Mouse (Mus musculus): ENCODE data around the gene Laptm5. TPM values are rescaled to one million over a fixed set of nuclear protein-coding genes. Genes with fewer than 3 reads are reported as not detected.

Gene Laptm5
- polyA plus RNA-seq, 1 experiment = 1,910 TPM

- H3K4me3 ChIP-seq (ENCODE audit: insufficient read depth, low read length) = no peak overlapping the region
- H3K27ac ChIP-seq (ENCODE audit: insufficient read depth, low read depth, low read length) = no peak overlapping the region
- no peaks in the 10 kb centered on the region for H3K4me1 ChIP-seq (ENCODE audit: control insufficient read depth, insufficient read depth, low read length)
- TF ChIP-seq POLR2A (IDR thresholded peaks at IDR 0.05; ENCODE audit: borderline replicate concordance, low read depth, low read length) (no peak), CTCF (IDR thresholded peaks at IDR 0.05; ENCODE audit: low read depth, low read length) (no peak)
Observed at GRCm38 (mm10) chr4:130973332-130974263, 60.7 kb downstream of the Laptm5 start.

- no peak for TF ChIP-seq CTCF (IDR thresholded peaks at IDR 0.05; ENCODE audit: low read depth, low read length)
- TF ChIP-seq POLR2A (IDR thresholded peaks at IDR 0.05; ENCODE audit: borderline replicate concordance, low read depth, low read length) = no peak
- H3K4me1 ChIP-seq (ENCODE audit: control insufficient read depth, insufficient read depth, low read length) = no peaks in the 10 kb centered on the region
- H3K4me3 ChIP-seq (ENCODE audit: insufficient read depth, low read length) = no peak overlapping the region
- H3K27ac ChIP-seq (ENCODE audit: insufficient read depth, low read depth, low read length) = no peak overlapping the region
Observed at GRCm38 (mm10) chr4:130978981-130979380, 66.1 kb downstream of the Laptm5 start.

GRCm38 (mm10) chr4:130984416-130985182 is 71.7 kb downstream of the Laptm5 start:
- H3K4me3 ChIP-seq (ENCODE audit: insufficient read depth, low read length) = no peak overlapping the region
- H3K4me1 ChIP-seq (ENCODE audit: control insufficient read depth, insufficient read depth, low read length) = no peaks in the 10 kb centered on the region
- H3K27ac ChIP-seq (ENCODE audit: insufficient read depth, low read depth, low read length) = no peak overlapping the region
- TF ChIP-seq POLR2A (IDR thresholded peaks at IDR 0.05; ENCODE audit: borderline replicate concordance, low read depth, low read length) (no peak), CTCF (IDR thresholded peaks at IDR 0.05; ENCODE audit: low read depth, low read length) (no peak)

Other genes with a start within 250 kb of the Laptm5 start
- 30.8 and 35.2 TPM in 2 replicates for gene Pum1, start 249.8 kb upstream of the Laptm5 start, polyA plus RNA-seq (2012; ENCODE audit: insufficient read depth, insufficient read length, missing spikeins)
- gene Sdc3, start 120.6 kb upstream of the Laptm5 start, polyA plus RNA-seq (2012; ENCODE audit: insufficient read depth, insufficient read length, missing spikeins) = 259 and 302 TPM in 2 replicates
- 0.46 TPM in 1 of 2 replicates, not detected in the other for gene Matn1, start 31.3 kb downstream of the Laptm5 start, polyA plus RNA-seq (2012; ENCODE audit: insufficient read depth, insufficient read length, missing spikeins)